Mouse (Mus musculus) heart, postnatal 10 days (tissue): ENCODE measurements at regions not wholly inside any gene's neighbourhood (a gene's known extent, or its start where the extent isn't known, plus 50 kb on each side); places are given as distances from the start of the nearest gene placed in this dataset.

Experiments
- DNase-seq, 2 experiments: peaks; one replicate each; pipeline ENCODE4 v3.0.0; 2021
- intact Hi-C: fragments of 180-260 bp; cut with DNase I; formaldehyde crosslinking; loops from one replicate; pipeline ENCODE4 v1.15.1; 2025

DNA sequence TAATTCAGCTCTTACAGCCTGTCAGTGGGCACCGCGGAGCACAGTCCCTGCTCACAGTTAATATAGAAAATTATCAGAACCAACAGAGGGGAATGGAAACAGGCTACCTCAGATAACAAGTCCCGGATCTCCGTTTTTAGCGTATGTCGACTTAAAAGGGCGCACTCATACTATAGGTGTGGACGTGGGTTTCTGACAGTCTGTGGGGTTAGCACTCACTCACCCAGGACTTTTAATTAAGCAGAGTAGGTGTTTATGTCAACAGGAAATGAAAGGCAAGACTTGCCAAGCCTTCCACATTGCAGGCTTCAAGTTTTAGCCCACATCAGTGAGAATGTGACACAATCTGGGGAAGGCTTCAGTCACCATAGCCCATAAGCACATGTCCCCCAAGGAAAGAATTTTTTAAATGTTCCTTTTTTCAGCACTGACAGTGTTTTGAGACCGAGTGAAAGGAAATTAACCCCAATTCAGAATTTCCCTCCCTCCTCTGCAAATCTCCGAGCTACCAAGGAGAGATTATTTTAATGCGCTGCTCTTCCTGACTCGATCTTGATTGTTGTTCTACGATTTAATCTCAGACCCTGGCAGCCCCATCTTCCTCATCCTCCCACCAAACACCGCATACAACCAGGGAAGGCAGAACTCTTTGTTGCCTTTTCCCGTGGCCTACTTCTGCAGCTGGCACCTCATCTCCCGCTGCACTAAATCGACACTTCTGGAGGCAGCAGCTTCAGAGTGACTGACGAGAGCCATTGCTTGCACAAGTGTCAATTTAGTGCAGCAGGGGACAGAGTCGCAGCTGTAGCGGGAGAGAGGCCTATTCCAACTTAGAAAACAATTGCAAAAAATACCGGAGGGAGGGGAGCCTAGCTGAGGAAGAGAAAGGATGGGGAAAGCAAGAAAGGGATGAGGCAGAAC, 629.7 kb downstream of the Rwdd3 start:
- intact Hi-C loops = no loop called here
- peak in 1 of 2 experiments; percentile 2 for DNase-seq

- DNase-seq = no peak
- intact Hi-C loops = no loop called here
Observed at GRCm38 (mm10) chr3:120533901-120534300, 637.6 kb downstream of the Rwdd3 start.

DNA sequence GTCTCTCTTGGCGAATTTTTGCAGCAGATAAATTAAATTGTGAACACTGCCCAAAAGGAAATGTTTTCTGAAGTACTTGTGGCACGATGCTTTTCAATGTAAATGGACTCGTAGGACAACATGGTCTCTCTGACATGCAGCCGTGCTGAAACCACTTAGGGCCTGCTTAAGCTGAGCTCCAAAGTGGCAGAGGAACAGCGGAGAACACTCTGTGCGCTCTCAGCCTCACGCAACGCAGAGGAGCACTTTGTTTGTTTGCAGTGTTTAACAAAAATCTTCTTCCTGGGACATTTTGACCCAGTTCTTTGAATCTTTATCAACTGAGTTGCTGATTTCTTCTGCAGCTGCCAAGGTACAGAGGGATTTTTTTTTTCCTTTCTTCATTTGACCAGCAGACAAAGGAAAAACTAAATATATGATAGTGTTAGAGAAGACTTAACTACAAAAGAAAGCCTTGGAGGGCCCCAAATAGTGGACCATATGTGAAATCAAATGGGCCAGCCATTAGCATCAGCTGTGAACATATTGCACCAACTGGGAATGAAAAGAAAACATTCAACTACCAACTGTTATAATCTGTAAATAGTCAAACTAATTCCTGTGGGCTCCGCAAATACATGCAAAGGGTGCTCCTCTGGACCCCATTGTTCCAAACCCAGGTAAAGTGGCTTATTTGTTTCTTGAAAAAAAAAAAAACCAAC, 639.5 kb downstream of the Rwdd3 start:
- no peak for DNase-seq
- intact Hi-C loops = no loop called here

DNA sequence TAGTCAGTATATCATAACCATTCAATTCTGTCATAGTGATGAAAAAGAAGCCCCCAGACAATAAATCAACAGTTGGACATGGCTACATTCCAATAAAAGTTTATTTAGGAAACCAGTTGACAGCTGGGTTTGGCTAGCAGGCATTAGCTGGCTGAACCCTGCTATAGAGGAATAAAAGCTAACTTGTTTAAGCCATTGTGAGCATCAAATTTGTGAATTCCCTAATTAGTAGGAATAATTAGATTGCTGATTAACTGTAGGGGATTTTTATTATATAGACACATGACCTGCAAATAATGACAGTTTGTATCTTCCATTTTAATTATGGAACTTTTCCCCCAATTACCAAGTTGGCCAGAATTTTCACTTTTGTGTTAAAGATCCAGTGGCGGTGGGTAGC, 659.8 kb downstream of the Rwdd3 start:
- intact Hi-C loops = no loop called here
- DNase-seq = no peak

DNA sequence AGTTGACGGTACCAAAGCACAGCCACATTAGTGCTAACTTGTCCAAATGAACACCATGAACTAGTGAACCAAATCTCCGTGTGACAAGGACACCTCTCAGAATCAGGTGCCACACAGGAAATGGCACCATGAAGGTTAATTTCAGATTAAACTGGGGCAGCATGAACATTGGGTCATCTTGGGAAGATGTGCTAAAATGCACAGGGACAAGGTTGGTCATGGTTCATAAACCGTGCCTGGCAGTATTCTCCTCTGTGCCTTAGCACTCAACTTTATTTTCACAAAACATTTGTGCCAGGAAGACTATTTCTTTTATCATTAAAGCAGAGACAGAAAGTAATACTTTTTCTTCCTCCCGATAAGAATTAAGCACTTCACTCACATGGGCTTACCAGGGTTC, 672.6 kb downstream of the Rwdd3 start:
- intact Hi-C loops = no loop called here
- DNase-seq = no peak

- intact Hi-C loops = no loop called here
- DNase-seq = no peak
Observed at GRCm38 (mm10) chr3:120477934-120478333, 693.6 kb downstream of the Rwdd3 start.

- DNase-seq = no peak
- intact Hi-C loops = no loop called here
Observed at GRCm38 (mm10) chr3:120477232-120477631, 693.0 kb upstream of the Ptbp2 start.

GRCm38 (mm10) chr3:120473645-120474038, 689.4 kb upstream of the Ptbp2 start:
- DNase-seq = peak; percentile 55
- intact Hi-C loops = no loop called here

- intact Hi-C loops = no loop called here
- DNase-seq = no peak
Observed at GRCm38 (mm10) chr3:120472687-120473644, 688.7 kb upstream of the Ptbp2 start.

- no peak for DNase-seq
- intact Hi-C loops = no loop called here
Observed at GRCm38 (mm10) chr3:120471878-120472444, 687.7 kb upstream of the Ptbp2 start.

- no peak for DNase-seq
- intact Hi-C loops = no loop called here
Observed at GRCm38 (mm10) chr3:120468887-120469286, 684.6 kb upstream of the Ptbp2 start.

DNA sequence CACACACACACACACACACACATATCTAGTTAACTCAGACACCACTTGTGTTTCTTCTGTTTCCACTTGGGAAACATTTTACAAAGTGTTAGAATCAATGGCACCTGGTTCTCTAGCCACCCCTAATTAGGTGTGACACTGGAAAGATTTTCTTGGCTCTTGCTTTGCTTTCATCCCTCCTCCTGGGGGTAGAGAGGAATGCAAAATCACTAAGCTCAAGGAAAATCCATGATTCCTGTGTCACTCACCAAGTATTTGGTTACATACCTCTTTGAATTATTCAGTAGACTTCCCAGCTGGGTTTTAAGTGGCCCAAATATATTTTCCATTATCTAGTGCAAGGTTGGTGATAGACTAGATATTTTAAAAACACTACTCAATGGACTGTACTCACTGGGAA, 676.5 kb upstream of the Ptbp2 start:
- intact Hi-C loops = no loop called here

DNA sequence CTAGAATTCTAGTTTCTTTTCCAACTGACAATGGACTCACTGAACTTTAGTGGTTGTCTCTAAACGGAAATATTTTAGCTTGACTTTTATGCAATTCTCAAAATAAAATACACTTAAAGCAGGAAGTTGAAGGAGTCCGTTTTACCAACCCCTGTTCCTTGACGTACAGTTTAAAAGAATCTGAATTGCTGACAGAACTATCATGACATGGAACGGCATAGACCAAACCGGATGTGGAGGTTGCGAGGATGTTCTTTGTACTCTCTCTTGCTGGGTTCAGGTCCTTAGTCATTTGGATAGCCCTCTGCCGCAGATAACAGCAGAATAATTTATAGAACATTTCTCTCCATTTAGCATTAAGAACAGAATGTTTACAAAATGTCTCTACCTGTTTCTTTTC, 673.6 kb upstream of the Ptbp2 start:
- intact Hi-C loops = no loop called here
- DNase-seq = no peak

More for the DNA sequence above, 676.5 kb upstream of the Ptbp2 start:
- no peak for DNase-seq

DNA sequence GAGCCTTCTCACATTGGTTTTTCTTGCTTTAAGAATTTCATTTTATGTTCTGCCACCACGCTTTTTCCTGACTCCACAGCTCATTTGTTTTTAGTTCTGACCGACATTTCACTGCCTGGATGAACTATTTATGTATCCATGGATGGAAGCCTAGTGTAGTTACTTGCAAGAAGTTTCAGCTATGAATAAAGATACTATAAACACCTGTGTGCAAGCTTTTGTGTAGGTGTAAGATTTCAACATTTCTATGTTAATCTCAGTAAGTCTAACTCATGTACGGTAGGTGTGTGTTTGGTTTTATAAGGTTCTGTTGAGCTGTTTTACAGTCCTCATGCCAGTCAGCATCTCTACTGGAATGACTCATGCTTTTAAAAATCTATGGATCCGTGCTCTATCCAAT, 656.9 kb upstream of the Ptbp2 start:
- intact Hi-C loops = no loop called here
- no peak for DNase-seq

GRCm38 (mm10) chr3:120430285-120430684, 646.0 kb upstream of the Ptbp2 start:
- intact Hi-C loops = no loop called here

GRCm38 (mm10) chr3:120416634-120417033, 632.4 kb upstream of the Ptbp2 start:
- no peak for DNase-seq

More at GRCm38 (mm10) chr3:120430285-120430684, 646.0 kb upstream of the Ptbp2 start:
- DNase-seq = no peak

DNA sequence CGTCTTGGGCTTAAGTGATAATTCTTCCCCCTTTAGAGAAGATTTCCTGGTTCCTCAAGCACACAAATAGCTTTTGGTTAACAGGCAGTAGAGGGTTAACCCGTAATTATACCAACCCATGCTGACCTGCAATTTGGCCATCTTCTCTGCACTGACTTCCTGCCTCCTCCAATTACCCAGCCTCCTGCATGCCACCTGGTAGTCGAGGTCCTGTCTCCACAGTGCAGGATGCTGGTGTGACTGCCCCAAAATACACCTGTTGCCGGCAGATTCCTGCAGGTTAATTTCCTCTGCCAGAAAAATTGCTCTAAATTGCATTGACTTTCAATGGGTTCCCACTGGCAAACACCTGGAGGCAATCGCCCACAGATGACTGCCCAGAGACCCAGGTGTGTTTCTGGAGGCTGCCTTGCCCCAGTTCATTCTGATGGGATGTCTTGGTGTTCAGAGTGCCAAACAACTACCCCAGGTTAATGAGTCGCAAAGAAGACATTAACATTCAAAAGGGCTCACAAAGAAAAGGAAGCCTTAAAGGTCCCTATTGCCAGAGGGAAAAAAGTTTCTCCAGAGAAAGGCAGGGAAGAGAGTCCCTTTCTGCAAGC, 591.5 kb upstream of the Ptbp2 start:
- no peak for DNase-seq
- intact Hi-C loops = no loop called here

More at GRCm38 (mm10) chr3:120416634-120417033, 632.4 kb upstream of the Ptbp2 start:
- intact Hi-C loops = no loop called here

DNA sequence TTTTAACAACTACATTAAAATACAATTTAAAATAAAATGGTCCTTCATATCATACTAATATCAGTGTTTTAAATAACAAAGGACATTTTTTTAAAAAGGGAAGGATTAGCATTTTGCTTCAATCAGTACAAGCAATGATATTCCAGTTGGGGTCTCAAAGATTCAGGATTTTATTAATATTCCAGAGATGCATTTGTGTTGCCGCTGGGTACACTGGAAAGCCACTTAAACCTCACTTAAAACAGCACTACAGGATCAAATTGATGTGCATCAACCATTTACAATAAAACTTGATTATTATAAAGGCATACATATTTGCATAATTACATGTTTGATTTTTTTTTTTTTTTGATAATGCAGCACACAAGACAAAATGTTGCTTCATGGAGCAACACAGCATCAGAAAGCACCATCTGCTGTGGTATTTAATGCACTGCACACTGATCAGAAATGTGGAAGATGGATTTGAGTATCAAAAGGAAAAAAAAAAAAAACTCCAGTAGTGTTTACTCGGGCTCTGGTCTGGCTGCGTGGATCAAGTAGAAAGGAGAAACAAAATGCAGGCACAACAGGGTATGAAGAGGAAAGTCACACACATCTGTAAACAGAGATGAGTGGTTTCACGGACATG, 558.6 kb upstream of the Ptbp2 start:
- DNase-seq = no peak
- intact Hi-C loops = no loop called here

DNA sequence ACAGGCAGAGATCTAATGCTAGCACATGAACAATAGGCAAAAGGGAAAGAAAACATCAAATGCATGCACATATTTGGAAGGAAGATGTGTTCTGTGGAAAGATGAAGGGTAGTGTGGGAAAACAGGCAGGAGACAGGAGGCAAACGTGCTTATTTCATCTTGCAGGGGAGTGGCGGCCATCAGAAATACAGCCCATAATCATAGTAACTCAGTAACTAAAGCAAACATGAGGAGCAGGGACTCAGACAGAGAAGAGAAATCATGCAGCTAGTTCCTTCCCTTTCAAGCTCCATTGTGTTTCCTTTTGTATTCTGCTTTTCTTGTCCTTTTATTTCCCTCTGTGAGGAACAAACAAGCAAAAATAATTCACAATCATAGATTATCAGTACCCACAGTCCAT, 557.6 kb upstream of the Ptbp2 start:
- intact Hi-C loops = no loop called here

More for the DNA sequence above, 557.6 kb upstream of the Ptbp2 start:
- no peak for DNase-seq
